Mouse (Mus musculus) bone marrow, adult 2 months (tissue): ENCODE results near the gene Angpt4. TPM values are rescaled to one million over a fixed set of nuclear protein-coding genes. Genes with fewer than 3 reads are reported as not detected.

Experiments
- H3K27ac ChIP-seq: fragments of 200-500 bp; 2 replicates; pipeline ENCODE4 v1.5.1; 2012; ENCODE audit warnings: low read depth, mild to moderate bottlenecking, control low read depth, inconsistent platforms, low read length; ENCODE audit not compliant: control insufficient read depth, poor library complexity, insufficient read depth
- H3K4me1 ChIP-seq: fragments of 200-500 bp; 2 replicates; pipeline ENCODE4 v1.6.1; 2011; ENCODE audit warnings: low read length; ENCODE audit not compliant: control insufficient read depth, insufficient read depth
- H3K4me3 ChIP-seq: fragments of 200-500 bp; replicated peaks from 2 replicates; pipeline ENCODE3; 2011; ENCODE audit warnings: mild to moderate bottlenecking, low read depth, low read length, control low read depth; ENCODE audit not compliant: control insufficient read depth
- CTCF ChIP-seq: fragments of 200-500 bp; IDR thresholded peaks from 2 replicates; pipeline ENCODE4 v1.5.1; 2011; ENCODE audit warnings: low read length, control low read depth; ENCODE audit not compliant: control insufficient read depth, insufficient read depth
- POLR2A ChIP-seq: fragments of 200-500 bp; IDR thresholded peaks from 2 replicates; pipeline ENCODE4 v1.6.1; 2011; ENCODE audit warnings: low read depth, mild to moderate bottlenecking, control low read depth, low read length, borderline replicate concordance; ENCODE audit not compliant: control insufficient read depth
- WGBS: fragments of 180-500 bp; shearing (Covaris S2); methylation state at CpG from one replicate; pipeline ENCODE4 v1.1.7; 2018; 5-methylcytosine and 5-hydroxymethylcytosine counted together
- polyA plus RNA-seq: library from polyadenylated mRNA; stranded (reverse); fragments of >200 nt; gene quantifications from 2 replicates; pipeline ENCODE4 v1.2.4, GENCODE M21; 2011; ENCODE audit warnings: low replicate concordance; ENCODE audit not compliant: missing spikeins, insufficient read depth, insufficient read length

Angpt4 gene
- polyA plus RNA-seq, 1 experiment, result 2.1 TPM

DNA sequence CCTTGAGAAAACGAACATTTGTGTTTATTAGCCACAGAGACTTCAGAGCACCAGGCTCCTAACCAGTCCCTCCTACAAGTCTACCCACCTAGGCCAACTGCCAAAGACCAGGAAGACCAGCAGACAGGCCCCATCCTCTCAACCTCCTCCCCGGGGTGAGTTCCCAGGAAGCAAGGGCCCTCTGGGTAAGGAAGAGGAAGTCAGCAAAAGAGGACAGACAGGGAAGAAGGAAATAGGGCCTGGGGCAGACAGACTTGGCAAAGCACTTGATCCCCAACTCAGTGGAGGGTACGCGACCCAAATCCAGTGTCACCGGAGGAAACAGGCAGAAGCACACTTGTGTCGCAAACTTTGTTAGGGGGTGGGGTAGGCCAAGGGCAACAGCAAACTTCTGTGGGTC lies 58.4 kb downstream of the Angpt4 start:
- TF ChIP-seq POLR2A (no peak), CTCF (no peak)
- no peak overlapping the region for H3K4me3 ChIP-seq
- H3K4me1 ChIP-seq, result peaks cover 5% of the 10 kb centered on the region; the same call in 1 of the 2 replicates
- H3K27ac ChIP-seq, result no peak overlapping the region
- 51% methylated on average over 6 of the region's 6 CpGs for WGBS

GRCm38 (mm10) chr2:151970191-151971172 lies 59.5 kb downstream of the Angpt4 start:
- Histone ChIP-seq H3K4me1 (peaks cover 5% of the 10 kb centered on the region; the same call in 1 of the 2 replicates), H3K27ac (no peak overlapping the region), H3K4me3 (no peak overlapping the region)
- WGBS, result 55% methylated on average over 53 of the region's 53 CpGs
- TF ChIP-seq CTCF (no peak), POLR2A (0 out of 2 replicates have a peak, but pooled peaks have one; percentile 40)

- no peak for TF ChIP-seq POLR2A
- no peak for TF ChIP-seq CTCF
- H3K4me1 ChIP-seq, result peaks cover 5% of the 10 kb centered on the region; the same call in 1 of the 2 replicates
- H3K27ac ChIP-seq, result no peak overlapping the region
- no peak overlapping the region for H3K4me3 ChIP-seq
- WGBS, result 80% methylated on average over 5 of the region's 5 CpGs
Observed at GRCm38 (mm10) chr2:151971748-151972147, 60.7 kb downstream of the Angpt4 start.

DNA sequence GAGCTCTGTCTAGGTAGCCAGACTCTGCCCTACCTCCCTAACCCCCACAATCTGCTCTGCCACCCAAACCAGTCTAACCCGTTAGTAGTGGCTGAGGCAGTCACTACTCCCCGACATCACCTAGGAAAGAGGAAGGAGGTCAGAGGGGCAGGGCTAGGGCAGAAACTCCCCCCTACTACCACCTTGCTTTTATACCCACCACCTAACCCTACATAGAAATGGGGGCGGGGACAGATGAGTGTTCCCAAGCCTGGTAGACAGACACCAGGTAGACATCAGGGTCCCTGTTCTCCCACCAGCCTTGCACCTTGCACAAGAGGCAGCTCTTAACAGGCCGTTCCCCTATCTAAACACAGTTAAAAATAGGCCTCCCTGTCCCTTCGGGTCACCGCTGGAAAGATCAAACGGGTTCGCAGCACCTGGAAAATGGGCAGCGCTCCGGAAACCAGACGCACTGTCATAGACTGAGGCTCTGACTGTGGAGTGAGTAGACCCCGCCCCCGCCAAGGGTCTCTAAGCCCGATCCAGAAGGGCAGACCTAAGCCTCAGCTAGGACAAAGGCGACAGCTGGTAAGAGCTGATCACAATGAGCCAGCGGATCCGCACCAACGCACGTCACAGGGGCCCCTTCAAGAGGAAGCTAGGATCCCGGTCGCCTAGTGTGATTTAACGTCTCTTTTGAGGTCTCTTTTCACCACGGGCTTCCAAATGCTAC lies 62.0 kb downstream of the Angpt4 start:
- 1% methylated on average over 23 of the region's 23 CpGs for WGBS
- H3K4me1 ChIP-seq, result peaks cover 7% of the 10 kb centered on the region; the same call in 1 of the 2 replicates
- TF ChIP-seq POLR2A, result no peak
- no peak for TF ChIP-seq CTCF
- peak overlapping the region; percentile 67 for H3K27ac ChIP-seq
- peak overlapping the region; percentile 51 for H3K4me3 ChIP-seq

DNA sequence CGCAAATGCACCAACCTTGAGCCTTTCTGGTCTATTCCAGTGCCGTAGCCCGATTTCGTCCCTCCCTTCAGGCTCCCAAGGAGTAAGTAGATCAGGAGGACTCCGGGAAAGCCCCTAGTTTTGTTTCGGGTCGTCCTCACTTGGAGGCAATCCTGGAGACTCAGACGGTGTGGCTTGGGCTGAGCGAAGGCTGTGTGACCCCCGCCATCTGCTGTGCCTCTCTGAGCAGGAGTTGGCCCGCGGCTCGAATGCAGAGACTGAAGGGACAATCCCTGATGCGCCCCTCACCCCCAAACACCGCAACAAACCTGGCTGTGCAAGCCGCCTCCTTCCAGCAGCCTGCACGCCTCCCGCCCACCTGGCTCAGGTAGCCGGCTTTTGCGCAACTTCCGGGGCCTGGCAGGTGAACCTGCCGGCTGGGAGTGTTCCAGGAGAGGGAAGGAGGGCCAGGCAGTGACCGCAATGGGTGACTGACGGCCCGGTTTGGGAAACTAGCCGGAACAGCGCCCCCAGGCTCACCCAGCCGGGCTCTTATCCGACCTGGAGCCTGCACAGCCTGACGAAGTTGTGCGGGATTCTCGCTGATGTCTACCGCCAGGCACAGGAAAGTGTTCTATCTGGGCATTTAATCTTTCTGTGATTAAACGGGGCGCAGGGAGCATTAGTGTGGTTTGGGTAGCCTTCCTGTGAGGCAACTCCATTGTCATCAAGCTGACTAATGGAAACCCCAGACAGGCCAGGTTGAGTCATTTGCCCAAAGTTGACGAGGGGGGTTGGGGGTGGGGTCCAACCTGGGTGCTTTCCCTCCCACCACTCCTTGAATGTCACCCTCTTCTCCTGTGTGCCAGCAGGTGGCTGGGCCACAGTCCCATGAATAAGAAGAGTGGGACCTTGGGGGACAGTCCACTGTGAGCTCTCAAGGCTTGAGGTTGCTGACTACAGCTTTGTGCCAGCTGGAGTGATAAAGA lies 62.9 kb downstream of the Angpt4 start:
- TF ChIP-seq POLR2A (0 out of 2 replicates have a peak, but pooled peaks have one; percentile 13), CTCF (no peak)
- H3K4me3 ChIP-seq, result peak overlapping the region; percentile 51
- 2% methylated on average over 36 of the region's 36 CpGs for WGBS
- peak overlapping the region; percentile 67 for H3K27ac ChIP-seq
- H3K4me1 ChIP-seq, result peaks cover 9% of the 10 kb centered on the region; the same call in 1 of the 2 replicates

GRCm38 (mm10) chr2:151975295-151975694 lies 64.3 kb downstream of the Angpt4 start:
- Histone ChIP-seq H3K27ac (no peak overlapping the region), H3K4me1 (peaks cover 10% of the 10 kb centered on the region; the same call in 1 of the 2 replicates), H3K4me3 (no peak overlapping the region)
- 88% methylated on average over 5 of the region's 5 CpGs for WGBS
- TF ChIP-seq POLR2A (no peak), CTCF (no peak)

DNA sequence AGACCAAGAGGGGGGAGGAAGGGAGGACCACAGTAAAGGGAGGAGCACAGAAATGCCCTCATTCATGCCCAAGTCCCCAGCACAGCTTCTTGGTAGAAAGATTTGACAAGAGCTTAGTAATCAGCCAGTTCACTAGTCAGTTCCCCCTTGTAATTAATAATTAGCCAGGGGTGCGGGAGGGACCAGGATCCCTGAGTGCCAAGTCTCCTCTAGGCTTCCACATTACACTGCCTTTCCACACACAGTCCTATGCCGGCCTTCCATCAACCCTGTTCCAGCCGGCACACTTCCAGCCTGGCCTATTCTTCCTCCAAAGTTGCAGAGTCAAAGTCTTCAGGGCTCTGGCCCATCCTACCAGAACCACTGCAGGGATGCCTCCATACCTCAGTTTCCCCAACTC lies 65.1 kb downstream of the Angpt4 start:
- H3K27ac ChIP-seq, result no peak overlapping the region
- H3K4me1 ChIP-seq, result peaks cover 11% of the 10 kb centered on the region; the same call in 1 of the 2 replicates
- H3K4me3 ChIP-seq, result no peak overlapping the region
- TF ChIP-seq POLR2A (no peak), CTCF (no peak)
- 95% methylated on average over 3 of the region's 3 CpGs for WGBS
